Mouse (Mus musculus) lung, adult 2 months (tissue): ENCODE measurements around the gene Sorbs1.

Experiments used
- CTCF ChIP-seq: fragments of 200-500 bp; IDR thresholded peaks from 2 replicates; pipeline ENCODE4 v1.5.1; 2011; ENCODE audit warnings: mild to moderate bottlenecking, low read length, control low read depth; ENCODE audit not compliant: insufficient read depth
- POLR2A ChIP-seq: fragments of 200-500 bp; IDR thresholded peaks from 2 replicates; pipeline ENCODE4 v1.6.1; 2011; ENCODE audit warnings: low read depth, mild to moderate bottlenecking, control low read depth, low read length, borderline replicate concordance; ENCODE audit errors: extremely low read depth

DNA sequence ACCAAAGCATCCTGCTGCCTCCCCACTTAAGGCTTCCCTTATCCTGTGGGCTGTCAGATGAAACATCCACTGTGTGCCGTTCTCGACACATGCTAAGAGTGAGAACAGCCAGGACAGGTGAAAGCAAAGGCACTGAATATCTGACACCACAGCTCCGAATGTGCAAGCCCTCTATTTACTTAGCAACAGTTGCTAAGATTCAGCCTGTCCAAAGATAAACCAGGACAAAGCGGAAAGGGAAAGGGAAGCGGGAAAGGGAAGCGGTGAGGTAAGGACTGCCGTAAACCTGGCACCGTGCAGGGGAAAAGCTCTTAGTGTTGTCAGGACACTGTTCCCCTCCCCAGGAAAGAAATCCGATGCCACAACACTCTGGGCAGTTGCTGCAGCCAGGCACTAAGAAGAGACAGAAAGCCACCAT, 75.9 kb downstream of the Sorbs1 start:
- no peak for TF ChIP-seq POLR2A
- no peak for TF ChIP-seq CTCF
